Mouse (Mus musculus): Measurements from ENCODE around the gene Tfrc.
"Not testable (repeated sequence)": the region's sequence is repeated elsewhere in the genome, so short reads cannot be mapped to it uniquely, and the experiment has no call there.

Tfrc gene

GRCm38 (mm10) chr16:32610460-32611255 lies 1.9 kb downstream of the Tfrc start:
- in situ Hi-C loops (cut with MboI, MseI) = no loop called here

- in situ Hi-C loops (cut with MboI, MseI) = no loop called here
Measured at GRCm38 (mm10) chr16:32612052-32612451, 3.3 kb downstream of the Tfrc start.

GRCm38 (mm10) chr16:32613269-32613834 lies 4.6 kb downstream of the Tfrc start:
- in situ Hi-C loops (cut with MboI, MseI) = no loop called here

- in situ Hi-C loops (cut with MboI, MseI) = no loop called here
Measured at GRCm38 (mm10) chr16:32614047-32614446, 5.3 kb downstream of the Tfrc start.

GRCm38 (mm10) chr16:32618946-32619345 lies 10.2 kb downstream of the Tfrc start:
- in situ Hi-C loops (cut with MboI, MseI) = loop anchor here (5.0 kb wide), 1 partner anchor 592 kb away; no protein-coding TSS in a partner anchor

- in situ Hi-C loops (cut with MboI, MseI) = no loop called here
Measured at GRCm38 (mm10) chr16:32628140-32628539, 19.4 kb downstream of the Tfrc start.

GRCm38 (mm10) chr16:32632328-32632824 lies 23.7 kb downstream of the Tfrc start:
- in situ Hi-C loops (cut with MboI, MseI) = loop anchor here (10.0 kb wide), 1 partner anchor 52 kb away; no protein-coding TSS in a partner anchor

- in situ Hi-C loops (cut with MboI, MseI) = loop anchor here (10.0 kb wide), 1 partner anchor 51 kb away; no protein-coding TSS in a partner anchor
Measured at GRCm38 (mm10) chr16:32633486-32634012, 24.8 kb downstream of the Tfrc start.

- in situ Hi-C loops (cut with MboI, MseI) = loop anchor here (10.0 kb wide), 1 partner anchor 51 kb away; no protein-coding TSS in a partner anchor
Measured at GRCm38 (mm10) chr16:32634183-32634582, 25.5 kb downstream of the Tfrc start.

- in situ Hi-C loops (cut with MboI, MseI) = loop anchor here (10.0 kb wide), 1 partner anchor 49 kb away; no protein-coding TSS in a partner anchor
Measured at GRCm38 (mm10) chr16:32635314-32635713, 26.6 kb downstream of the Tfrc start.

GRCm38 (mm10) chr16:32636331-32636730 lies 27.6 kb downstream of the Tfrc start:
- in situ Hi-C loops (cut with MboI, MseI) = loop anchor here (10.0 kb wide), 1 partner anchor 48 kb away; no protein-coding TSS in a partner anchor

- in situ Hi-C loops (cut with MboI, MseI) = loop anchor here (10.0 kb wide), 1 partner anchor 48 kb away; no protein-coding TSS in a partner anchor
Measured at GRCm38 (mm10) chr16:32636871-32637521, 28.3 kb downstream of the Tfrc start.

GRCm38 (mm10) chr16:32638476-32638875 lies 29.8 kb downstream of the Tfrc start:
- in situ Hi-C loops (cut with MboI, MseI) = loop anchor here (10.0 kb wide), 1 partner anchor 46 kb away; no protein-coding TSS in a partner anchor

- in situ Hi-C loops (cut with MboI, MseI) = no loop called here
Measured at GRCm38 (mm10) chr16:32640096-32640495, 31.4 kb downstream of the Tfrc start.

- in situ Hi-C loops (cut with MboI, MseI) = not testable (repeated sequence)
Measured at GRCm38 (mm10) chr16:32640683-32641082, 32.0 kb downstream of the Tfrc start.

- in situ Hi-C loops (cut with MboI, MseI) = no loop called here
Measured at GRCm38 (mm10) chr16:32641440-32642219, 32.9 kb downstream of the Tfrc start.

- in situ Hi-C loops (cut with MboI, MseI) = no loop called here
Measured at GRCm38 (mm10) chr16:32642280-32642679, 33.6 kb downstream of the Tfrc start.

GRCm38 (mm10) chr16:32643661-32644061 lies 34.9 kb downstream of the Tfrc start, which contains the start of gene Tnk2:
Tnk2 (plus strand) TSS chr16:32643874.
- in situ Hi-C loops (cut with MboI, MseI) = no loop called here

- in situ Hi-C loops (cut with MboI, MseI) = no loop called here
Measured at GRCm38 (mm10) chr16:32644069-32644800, 35.5 kb downstream of the Tfrc start.

- in situ Hi-C loops (cut with MboI, MseI) = no loop called here
Measured at GRCm38 (mm10) chr16:32644801-32645170, 36.1 kb downstream of the Tfrc start.

Measured in regulatory T cell (primary cell).